Mouse (Mus musculus) left cerebral cortex, postnatal 4 days (tissue): ENCODE data around the gene Cd82. TPM values are rescaled to one million over a fixed set of nuclear protein-coding genes. Genes with fewer than 3 reads are reported as not detected.

ENCODE experiments used
- DNase-seq: peaks from one replicate; pipeline ENCODE4 v3.0.0-alpha.2; 2022
- intact Hi-C: fragments of 180-260 bp; cut with DNase I; formaldehyde crosslinking; loops from one replicate; pipeline ENCODE4 v1.15.1; 2025
- total RNA-seq, 2 experiments: library from RNA; stranded (reverse); gene quantifications; 2 replicates each; pipeline ENCODE4 v1.2.3; 2021

Cd82 gene
- total RNA-seq, 2 experiments from 2014 or later: 15.4 to 17.4 TPM

DNA sequence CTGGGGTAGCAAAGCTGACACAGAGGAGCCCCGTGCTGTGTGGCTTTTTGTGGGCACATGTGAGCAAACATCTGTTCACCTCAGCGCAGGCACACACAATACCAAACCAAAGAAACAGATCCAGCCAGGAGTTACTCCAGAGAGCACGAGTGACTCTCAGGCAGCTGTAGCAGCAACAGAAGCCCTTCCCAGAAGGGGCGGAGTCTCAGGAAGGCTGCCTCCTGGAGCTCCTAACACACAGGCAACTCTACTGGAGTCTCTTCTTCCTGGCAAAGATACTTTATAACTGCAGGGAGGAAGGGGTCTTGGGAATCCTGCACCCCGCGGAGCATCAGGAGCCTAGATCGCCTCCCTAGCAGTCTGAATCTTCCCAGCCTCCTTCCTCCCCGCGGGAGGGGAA is 7.2 kb upstream of the Cd82 start:
- intact Hi-C loops: loop anchor here (2.0 to 5.0 kb wide), 2 partner anchors 49 to 253 kb away; no protein-coding TSS in a partner anchor
- no peak for DNase-seq

DNA sequence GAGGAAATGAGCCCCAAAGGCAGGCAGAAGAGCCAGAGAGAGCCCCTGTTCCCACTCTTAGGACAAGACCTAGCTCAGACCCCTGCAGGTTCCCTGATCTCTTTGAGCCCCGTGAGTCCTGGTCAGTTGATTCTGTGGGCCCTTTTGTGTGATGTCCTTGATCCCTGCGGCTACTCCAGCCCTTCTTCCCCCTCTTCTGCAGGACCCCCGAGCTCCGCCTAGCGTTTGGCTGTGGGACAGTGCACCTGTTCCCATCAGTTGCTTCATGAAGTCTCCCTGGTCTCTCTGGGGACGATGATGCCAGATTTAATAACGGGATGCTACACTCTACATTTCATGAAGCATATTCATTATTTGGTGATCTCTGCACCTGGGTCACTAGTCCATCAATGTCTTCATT is 6.2 kb upstream of the Cd82 start:
- intact Hi-C loops: no loop called here
- peak; percentile 82 for DNase-seq

- no peak for DNase-seq
- intact Hi-C loops: no loop called here
These were observed 3.4 kb upstream of the Cd82 start for GRCm38 (mm10) chr2:93466314-93466713.

- DNase-seq: peak; percentile 89
- intact Hi-C loops: no loop called here
These were observed 848 bp downstream of the Cd82 start for GRCm38 (mm10) chr2:93461869-93462714.

DNA sequence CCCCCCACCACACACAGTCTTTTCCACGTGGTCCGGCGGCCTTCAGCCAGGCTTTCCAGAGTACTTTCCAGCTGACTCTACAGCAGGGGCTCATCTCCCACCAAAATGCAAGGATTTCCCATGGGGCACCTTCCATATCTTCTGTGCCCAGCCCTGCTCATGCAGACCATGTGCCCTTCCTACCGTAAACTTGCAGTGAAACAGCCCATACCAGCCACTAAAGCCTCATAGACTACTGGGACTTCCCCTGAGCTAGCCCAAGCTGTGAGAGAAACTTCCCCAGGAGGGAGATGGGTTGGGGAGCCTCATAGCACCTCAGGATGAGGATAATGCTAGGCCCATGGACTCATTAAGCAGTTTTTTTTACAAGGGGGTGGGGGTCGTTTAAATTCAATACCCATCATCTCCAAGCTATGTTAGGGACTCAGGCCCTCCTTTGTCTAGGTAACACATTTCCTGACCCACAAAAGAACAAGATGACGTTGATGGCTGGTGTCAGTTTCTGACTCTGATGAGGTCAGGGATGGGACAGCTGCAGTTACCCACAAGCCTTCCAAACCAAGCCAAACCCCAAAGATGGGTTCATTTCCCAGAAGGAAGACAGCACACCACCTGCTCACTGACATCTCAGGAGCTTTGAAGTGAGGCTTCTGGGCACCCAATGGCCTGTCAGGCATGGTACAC is 2.0 kb downstream of the Cd82 start:
- intact Hi-C loops: no loop called here
- DNase-seq: no peak

- intact Hi-C loops: no loop called here
- DNase-seq: no peak
These were observed 3.6 kb downstream of the Cd82 start for GRCm38 (mm10) chr2:93459208-93459920.

GRCm38 (mm10) chr2:93458332-93459207 is 4.4 kb downstream of the Cd82 start:
- intact Hi-C loops: no loop called here
- peak; percentile 39 for DNase-seq

- intact Hi-C loops: no loop called here
- peak; percentile 70 for DNase-seq
These were observed 5.4 kb downstream of the Cd82 start for GRCm38 (mm10) chr2:93457426-93458130.

DNA sequence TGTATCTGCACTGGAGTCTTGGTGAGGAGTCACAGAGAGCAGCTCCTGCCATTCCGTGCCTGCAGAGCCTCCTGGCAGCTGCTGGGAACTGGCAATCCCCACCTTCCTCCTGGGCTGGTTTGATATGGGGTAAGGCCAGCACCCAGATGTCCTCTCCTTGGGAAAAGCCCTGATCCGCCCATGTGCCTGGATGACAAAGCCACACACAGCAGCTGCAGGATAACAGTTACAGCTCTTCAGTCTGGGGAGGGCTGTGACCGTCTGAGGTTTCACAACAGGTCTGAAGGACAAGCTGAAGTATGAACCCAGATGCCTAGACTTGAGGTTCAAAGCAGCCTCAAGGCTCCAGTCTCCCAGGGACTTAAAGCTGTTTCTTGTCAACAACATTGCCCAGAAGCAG is 6.8 kb downstream of the Cd82 start:
- no peak for DNase-seq
- intact Hi-C loops: no loop called here

DNA sequence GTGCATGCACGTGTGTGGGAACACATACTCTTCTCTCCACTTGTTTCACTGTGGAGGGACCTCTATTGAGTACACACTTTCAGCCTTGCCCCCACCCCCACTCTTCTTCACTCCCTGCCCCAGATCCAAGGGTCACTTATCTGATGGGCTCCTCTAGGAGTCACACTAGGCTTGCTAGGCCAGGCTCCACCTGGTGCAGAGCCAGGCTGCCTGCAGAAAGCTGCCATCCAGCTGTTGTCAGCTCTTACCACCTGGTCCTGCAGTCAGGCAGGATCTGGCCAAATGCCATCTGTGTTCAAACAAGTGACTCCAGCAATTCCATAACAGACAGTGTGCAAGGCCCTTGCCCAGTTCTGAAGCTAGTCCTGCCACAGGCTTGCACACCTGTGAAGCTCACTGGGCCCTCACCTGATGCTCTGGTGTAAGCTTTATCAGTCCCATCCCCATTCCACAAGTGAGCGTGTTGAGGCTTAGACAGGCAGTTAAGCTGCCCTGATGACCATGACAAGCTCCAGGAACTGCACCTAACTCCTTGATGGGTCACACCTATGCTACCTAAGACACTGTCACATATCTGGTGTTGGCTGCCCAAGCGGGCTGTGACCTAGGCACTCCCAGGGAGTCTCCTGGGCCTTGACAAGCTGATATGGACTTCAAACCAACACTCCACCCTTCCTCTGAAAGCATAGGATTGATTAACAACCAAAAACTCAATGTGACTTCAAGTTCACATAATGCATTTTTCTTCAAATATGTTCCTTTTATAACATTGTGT is 7.9 kb downstream of the Cd82 start:
- intact Hi-C loops: no loop called here
- no peak for DNase-seq

DNA sequence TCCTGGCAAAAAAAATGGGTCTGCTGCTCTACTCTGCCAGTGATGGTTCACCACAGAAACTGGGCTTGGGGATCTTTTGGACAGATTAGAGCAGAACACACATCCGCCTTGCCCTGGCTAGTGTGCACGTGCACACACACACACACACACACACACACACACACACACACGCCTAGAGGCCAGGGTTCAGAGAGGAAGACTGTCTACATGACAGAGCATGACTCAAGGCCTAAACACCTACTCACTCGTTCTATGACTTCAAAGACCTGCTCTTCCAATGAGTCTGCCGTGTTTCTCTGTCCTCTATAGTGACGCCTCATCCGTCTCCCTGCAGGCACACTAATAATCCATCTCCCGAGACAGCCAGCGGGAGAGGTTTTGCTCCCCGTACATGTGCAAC is 8.6 kb downstream of the Cd82 start:
- no peak for DNase-seq
- intact Hi-C loops: no loop called here

GRCm38 (mm10) chr2:93453046-93453445 is 9.9 kb downstream of the Cd82 start:
- DNase-seq: no peak
- intact Hi-C loops: no loop called here

- intact Hi-C loops: no loop called here
- DNase-seq: no peak
These were observed 10.4 kb downstream of the Cd82 start for GRCm38 (mm10) chr2:93452506-93452905.

DNA sequence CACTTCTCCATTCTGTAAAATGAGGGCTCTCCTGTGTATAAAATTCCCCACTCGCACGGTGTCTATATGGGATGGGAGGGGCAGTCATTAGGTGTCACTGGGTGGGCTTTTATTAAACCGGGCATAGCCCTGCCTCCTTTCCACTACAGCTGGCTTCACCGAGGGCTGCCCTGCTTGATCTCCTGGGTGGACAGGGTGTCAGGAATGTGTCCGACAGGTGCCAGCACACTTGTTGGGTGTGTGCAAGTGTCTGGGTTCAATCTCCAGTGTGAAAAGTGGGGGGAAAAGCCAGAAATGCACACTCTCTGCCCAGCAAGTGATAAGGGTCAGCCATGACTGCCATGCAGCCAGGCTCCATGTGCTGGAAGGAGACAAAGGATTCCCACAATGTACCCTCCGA is 10.9 kb downstream of the Cd82 start:
- no peak for DNase-seq
- intact Hi-C loops: no loop called here

- no peak for DNase-seq
- intact Hi-C loops: no loop called here
These were observed 11.6 kb downstream of the Cd82 start for GRCm38 (mm10) chr2:93451219-93451938.

DNA sequence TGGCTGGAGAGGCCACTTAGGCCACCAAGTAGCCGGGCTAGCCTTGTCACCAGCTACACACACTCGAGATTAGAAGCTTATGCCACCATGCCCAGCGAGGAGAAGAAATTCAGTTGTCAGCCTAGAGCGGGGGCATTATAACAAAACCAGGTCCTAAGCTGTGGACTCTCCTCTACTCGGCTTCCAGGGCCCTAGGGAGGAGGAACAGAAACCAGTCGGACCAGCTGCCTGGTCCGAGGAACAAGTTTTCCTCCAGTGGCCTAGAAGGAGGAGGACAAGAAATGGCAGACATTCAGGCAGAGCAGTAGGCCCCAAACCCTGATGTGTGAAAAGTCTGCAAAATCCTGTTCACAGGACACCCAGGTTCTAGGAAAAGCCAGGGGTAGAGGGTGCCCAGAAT is 12.2 kb downstream of the Cd82 start:
- intact Hi-C loops: no loop called here
- DNase-seq: no peak

GRCm38 (mm10) chr2:93449657-93450056 is 13.3 kb downstream of the Cd82 start:
- intact Hi-C loops: no loop called here
- no peak for DNase-seq

- DNase-seq: no peak
- intact Hi-C loops: no loop called here
These were observed 14.2 kb downstream of the Cd82 start for GRCm38 (mm10) chr2:93448774-93449173.
